Mouse (Mus musculus): ENCODE results near the gene Acvr2a. TPM values are rescaled to one million over a fixed set of nuclear protein-coding genes. Genes with fewer than 3 reads are reported as not detected.

Gene Acvr2a
- 10 to 100 TPM; 39.9 to 41.9 TPM for total RNA-seq (2021)
- long read RNA-seq, experiment 1, full-length matches to known transcripts: 19 of 33 reads
- long read RNA-seq, experiment 1, partial matches to known transcripts: 0 of 33 reads
- long read RNA-seq, experiment 1, other reads (novel, unspliced or antisense): 14 of 33 reads
- long read RNA-seq, experiment 2, full-length matches to known transcripts: 5 of 15 reads
- long read RNA-seq, experiment 2, partial matches to known transcripts: 6 of 15 reads
- long read RNA-seq, experiment 2, other reads (novel, unspliced or antisense): 4 of 15 reads

GRCm38 (mm10) chr2:48813371-48814222 is at the start of gene Acvr2a:
TSS of gene Acvr2a (plus strand) at chr2:48814109.
- peak; percentile 85 to 91 for DNase-seq (ENCODE audit: low spot score in 2 of 2)

DNA sequence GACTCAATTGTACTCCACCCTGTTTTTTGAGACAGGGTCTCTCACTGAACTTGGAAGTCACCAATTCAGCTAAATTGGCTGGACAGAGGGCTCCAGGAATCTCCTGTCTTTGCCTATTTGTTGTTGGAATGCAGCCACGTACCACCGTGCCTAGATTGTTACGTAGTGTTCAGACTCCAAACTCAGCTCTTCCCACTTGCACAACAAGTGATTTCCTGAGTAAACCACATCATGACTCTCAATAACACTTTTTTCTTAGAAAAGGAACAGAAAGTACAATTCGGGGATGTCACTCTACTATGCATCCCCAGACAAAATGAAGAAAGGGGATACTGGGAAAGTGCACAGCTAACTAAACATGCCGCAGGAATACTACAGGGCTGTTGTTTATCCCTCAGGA is 47.4 kb upstream of the Acvr2a start:
- no peak for DNase-seq (ENCODE audit: low spot score in 2 of 2)

DNA sequence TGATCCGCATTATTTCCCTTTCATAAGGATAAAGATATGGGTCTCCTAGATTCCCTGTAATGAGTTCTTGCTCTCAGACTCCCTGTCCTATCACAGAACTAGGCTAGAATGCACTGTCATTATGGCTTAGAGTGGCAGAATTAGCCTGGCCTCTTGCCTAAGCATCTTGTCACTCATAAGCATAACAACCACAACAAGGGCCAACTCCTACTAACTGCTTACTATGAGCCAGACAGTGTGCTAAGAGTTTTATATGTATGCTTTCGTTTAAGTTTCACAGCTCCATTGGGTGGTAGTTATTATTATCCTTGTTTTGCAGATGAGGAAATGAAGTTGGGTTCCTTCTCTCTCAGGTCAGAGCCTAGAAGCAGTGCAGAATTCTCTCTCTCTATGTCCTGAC is 46.1 kb upstream of the Acvr2a start:
- DNase-seq (ENCODE audit: low spot score in 2 of 2): peak; percentile 9 to 41

- DNase-seq (ENCODE audit: low spot score in 2 of 2): no peak
Measured at GRCm38 (mm10) chr2:48768219-48768618, 45.7 kb upstream of the Acvr2a start.

- DNase-seq (ENCODE audit: low spot score in 2 of 2): no peak
Measured at GRCm38 (mm10) chr2:48770100-48770499, 43.8 kb upstream of the Acvr2a start.

DNA sequence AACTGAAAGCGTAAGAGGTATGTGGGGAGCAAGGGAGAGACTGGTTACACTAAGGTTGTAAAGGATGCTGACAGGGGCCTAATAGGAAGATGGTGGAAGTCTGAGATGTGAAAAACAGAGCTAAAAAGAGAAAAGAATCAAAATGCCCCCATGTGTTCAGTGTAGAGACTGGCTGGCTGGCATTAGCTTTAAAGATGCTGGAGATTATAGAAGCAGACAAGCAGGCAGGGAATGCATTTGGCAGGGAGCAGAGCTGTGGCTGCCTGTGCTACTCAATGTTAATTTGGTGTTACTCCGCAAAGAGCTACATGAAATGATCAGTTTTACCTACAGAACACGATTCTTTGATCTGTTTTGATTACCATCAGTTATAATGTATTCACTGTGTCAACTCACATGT is 43.3 kb upstream of the Acvr2a start:
- no peak for DNase-seq (ENCODE audit: low spot score in 2 of 2)

GRCm38 (mm10) chr2:48775281-48775680 is 38.6 kb upstream of the Acvr2a start:
- peak in 1 of 2 experiments; percentile 2 for DNase-seq (ENCODE audit: low spot score in 2 of 2)

GRCm38 (mm10) chr2:48788901-48789300 is 25.0 kb upstream of the Acvr2a start:
- DNase-seq (ENCODE audit: low spot score in 2 of 2): no peak

DNA sequence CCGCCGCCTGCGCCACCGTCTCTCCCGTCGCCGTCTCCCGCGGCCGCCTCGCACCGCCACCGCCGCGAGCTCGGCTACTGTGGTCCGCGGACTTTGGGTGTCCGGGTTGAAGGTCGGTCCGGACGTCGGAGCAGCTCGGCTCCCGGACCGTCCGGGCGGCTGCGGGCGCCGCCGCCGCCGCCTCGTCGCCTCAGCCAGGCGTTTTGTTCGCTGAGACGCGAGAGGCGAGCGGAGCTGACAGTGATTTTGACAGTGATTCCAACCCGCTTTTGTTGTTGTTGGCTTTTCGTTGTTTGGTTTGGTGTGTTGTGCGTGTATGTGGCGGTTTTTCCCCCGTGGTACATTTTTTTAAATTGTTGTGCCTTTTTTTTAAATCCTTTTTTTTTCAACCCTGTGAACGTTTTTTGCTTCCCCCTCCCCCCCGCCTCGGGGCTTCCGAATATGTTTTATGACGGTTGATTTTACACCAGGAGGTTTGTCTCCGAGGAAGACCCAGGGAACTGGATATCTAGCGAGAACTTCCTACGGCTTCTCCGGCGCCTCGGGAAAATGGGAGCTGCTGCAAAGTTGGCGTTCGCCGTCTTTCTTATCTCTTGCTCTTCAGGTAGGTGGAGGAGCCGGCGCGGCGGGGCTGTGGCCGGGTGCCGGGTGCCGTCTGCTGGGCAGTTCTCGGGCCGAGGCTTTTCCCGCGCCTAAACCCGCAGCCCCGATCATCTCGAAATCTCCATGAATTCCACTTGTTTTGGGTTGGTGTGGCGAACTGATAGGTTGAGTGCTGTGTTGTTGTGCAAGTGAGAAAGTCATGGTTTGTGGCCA is 522 bp downstream of the Acvr2a start:
- peak; percentile 27 to 47 for DNase-seq (ENCODE audit: low spot score in 2 of 2)

- DNase-seq (ENCODE audit: low spot score in 2 of 2): peak in 1 of 2 experiments; percentile 8
Measured at GRCm38 (mm10) chr2:48815039-48815590, 1.2 kb downstream of the Acvr2a start.

DNA sequence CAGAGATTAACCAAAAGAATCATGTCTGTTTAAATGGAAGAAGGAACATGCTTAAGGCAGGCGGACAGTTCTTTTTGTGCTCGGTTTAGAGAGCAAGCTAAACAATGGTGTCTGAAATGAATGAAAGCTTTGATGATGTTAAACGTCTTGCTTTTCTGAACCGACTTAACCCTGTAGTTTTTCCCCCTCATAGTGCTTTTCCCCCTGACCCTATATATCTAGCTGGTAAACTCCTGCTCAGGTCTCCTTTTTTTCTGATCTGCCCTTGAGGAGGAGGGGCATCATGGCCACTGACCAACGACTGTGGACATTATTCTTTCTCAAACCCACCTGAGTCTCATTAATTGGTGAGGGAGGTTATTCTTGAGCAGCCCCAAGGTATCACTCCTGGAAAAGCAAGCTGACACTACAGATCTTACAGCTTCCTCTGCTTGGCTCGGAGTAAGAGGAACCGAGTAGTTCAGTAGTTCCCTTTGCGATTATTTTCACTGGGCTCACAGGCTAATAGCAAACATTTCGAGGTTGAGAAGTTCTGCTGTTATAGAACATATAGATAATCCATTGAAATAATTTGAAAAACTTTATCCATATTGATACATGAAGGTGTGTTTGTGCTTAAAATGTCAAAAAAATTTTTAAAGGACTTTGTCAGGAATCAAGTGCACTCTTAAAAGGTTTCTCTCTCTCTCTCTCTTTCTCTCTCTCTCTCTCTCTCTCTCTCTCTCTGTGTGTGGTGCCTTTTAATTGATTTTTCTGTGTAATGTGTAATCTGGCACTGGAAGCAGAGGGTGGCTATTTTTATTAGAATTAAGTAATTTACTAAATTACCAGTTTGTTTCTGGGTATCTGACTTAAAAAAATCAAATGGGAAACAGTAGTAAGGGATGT is 2.5 kb downstream of the Acvr2a start:
- DNase-seq (ENCODE audit: low spot score in 2 of 2): no peak

DNA sequence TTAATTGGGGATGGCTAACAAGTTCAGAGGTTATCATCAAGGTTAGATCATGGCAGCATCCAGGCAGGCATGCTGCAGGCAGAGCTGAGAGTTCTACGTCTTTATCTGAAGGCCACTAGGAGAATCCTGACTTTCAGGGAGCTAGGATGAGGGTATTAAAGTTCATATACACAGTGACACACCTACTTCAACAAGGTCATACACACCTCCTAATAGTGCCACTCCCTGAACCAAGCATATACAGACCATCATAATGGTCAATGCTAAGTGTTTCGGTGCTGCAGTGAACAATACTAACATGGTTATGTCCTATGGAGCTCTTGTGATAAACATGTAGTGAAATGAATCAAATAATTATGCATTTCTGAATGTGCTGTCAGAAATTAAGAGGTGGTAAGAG is 12.0 kb downstream of the Acvr2a start:
- DNase-seq (ENCODE audit: low spot score in 2 of 2): no peak

DNA sequence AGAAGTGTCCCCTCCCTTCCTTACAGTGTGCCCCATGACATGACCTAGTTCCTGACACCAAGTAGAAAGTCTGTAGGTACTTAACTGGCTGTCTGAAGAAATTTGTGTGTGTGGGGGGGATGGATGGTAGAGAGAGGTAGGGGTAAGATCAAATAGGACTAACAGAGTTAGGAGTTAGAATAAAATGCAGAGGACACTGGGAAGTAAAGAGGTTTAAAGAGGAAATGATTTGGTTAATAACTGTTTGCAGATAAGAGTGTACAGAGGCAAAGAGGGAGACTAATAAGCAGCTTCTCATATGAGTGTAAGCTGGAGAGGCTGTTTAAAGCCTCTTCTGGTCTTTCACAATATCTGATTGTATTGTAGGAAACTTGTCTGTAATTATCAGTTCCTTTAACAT is 12.5 kb downstream of the Acvr2a start:
- no peak for DNase-seq (ENCODE audit: low spot score in 2 of 2)

GRCm38 (mm10) chr2:48830492-48830891 is 16.6 kb downstream of the Acvr2a start:
- DNase-seq (ENCODE audit: low spot score in 2 of 2): no peak

- DNase-seq (ENCODE audit: low spot score in 2 of 2): no peak
Measured at GRCm38 (mm10) chr2:48832305-48832704, 18.4 kb downstream of the Acvr2a start.

GRCm38 (mm10) chr2:48833884-48834450 is 20.1 kb downstream of the Acvr2a start:
- no peak for DNase-seq (ENCODE audit: low spot score in 2 of 2)

DNA sequence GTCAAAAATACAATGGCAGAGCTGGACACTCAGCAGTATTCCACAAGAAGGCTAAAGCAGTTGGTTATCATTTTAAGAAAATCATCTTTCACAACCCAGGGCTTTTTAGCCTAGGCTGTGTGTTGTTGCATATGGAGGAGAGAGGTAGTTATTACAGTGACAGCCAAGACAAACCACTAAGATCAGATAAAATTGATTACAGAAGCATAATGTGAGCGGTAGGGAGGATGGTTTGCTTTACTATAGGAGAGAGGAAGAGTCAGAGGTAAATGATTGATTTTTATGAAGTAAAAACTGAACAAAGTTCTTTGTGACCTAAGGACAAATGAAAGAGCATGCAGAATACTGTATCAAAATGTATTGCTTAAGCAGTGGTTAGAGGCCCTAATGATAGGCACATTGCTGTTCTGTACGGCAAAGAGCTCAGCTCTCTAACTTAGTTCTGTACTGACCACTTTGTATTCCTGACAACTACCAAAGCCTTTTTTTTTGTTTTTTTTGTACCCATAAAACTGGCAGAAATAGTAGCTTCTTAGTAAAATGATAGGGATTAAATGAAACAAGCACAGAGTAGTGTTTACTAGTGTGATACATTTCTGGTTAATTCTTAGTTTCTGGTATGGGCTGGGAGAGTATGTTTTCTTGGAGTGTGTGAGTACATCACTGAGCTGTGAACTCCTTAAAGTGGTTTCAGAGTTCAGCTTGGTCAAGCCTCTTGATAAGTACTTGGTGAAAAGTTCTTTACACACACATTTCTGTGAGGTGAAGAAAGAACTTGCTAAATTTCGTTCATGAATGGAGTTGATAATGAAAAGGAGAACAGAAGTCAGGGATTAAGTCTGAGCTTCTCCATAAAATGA is 27.9 kb downstream of the Acvr2a start:
- DNase-seq (ENCODE audit: low spot score in 2 of 2): no peak

- no peak for DNase-seq (ENCODE audit: low spot score in 2 of 2)
Measured at GRCm38 (mm10) chr2:48846689-48847398, 32.9 kb downstream of the Acvr2a start.
